Mouse (Mus musculus): ENCODE data around the gene Olfr548-ps1.

DNA sequence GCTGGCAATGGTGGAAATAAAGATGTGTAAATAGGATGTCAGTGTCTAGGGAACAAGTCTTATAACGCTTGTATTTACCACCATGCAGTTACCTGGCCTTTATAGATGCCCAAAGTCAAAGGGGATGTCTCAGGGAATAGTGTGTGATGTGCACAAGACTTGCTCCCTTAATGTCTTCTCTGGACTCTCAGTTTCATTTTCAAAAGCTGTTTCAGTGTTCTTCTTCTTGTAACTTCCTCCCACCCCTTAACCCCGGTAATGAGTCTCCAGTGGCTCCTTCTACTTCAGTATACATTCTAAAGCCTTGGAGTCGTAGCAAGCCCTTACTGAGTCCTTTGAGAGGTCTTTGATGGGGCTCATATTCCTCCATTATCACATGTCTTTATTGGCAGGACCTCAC is 12.6 kb downstream of the Olfr548-ps1 start:
- no peak for TF ChIP-seq CTCF (IDR thresholded peaks at IDR 0.05; ENCODE audit: low read depth)
- TF ChIP-seq EP300 (IDR thresholded peaks at IDR 0.05; ENCODE audit: low read depth), result no peak
